In genomic region chr1:130875139-130875538, GRCm38 (mm10) we compare ENCODE assay signal across 9 mouse cellular contexts. TPM values are rescaled to one million over a fixed set of nuclear protein-coding genes. Genes with fewer than 3 reads are reported as not detected.
DNase-seq lines count a peak whose midpoint lies in the region; ATAC-seq lines count a peak whose summit lies in the region.
"Had no signal": no experiment of that assay in that cellular context is flagged by ENCODE, and none has a peak within 500 bp of the region (broad histone marks: within the 10 kb centered on the region; RNA-seq: fewer than 3 reads in every experiment).

No protein-coding gene starts in this region.

- no peak overlapping the region for H3K4me2 ChIP-seq in intestine, embryonic 16.5 days (ENCODE audit: low read depth, low read length)

- 36% methylated on average over 3 of the region's 3 CpGs for WGBS in intestine, embryonic 16.5 days

- 0 out of 2 replicates have a peak, but pooled peaks have one; percentile 31 for ATAC-seq in intestine, embryonic 16.5 days

- 0 out of 2 replicates have a peak, but pooled peaks cover 3% of the 10 kb centered on the region for H3K4me1 ChIP-seq in intestine, embryonic 16.5 days (ENCODE audit: control insufficient read depth, insufficient read depth, low read length)

- DNase-seq in ovary, postnatal 14 days (ENCODE audit: low spot score): peak; percentile 25
- no peak for DNase-seq in ovary, postnatal 10 days (ENCODE audit: low spot score)
- peak; percentile 73 for DNase-seq in adrenal gland, adult 2 months
- DNase-seq in embryo, embryonic 11.5 days (ENCODE audit: low read depth, low spot score): peak; percentile 36
- DNase-seq in left cerebral cortex, postnatal 25 days (ENCODE audit: low spot score in 2 of 2): peak; percentile 53 to 72
- peak; percentile 79 for DNase-seq in retina, embryonic 14.5 days (ENCODE audit: low spot score)
- DNase-seq in gastrocnemius, postnatal 25 days: no peak

- no peaks in the 10 kb centered on the region for H3K9me3 ChIP-seq in intestine, embryonic 16.5 days (ENCODE audit: control insufficient read depth, low read length)

- H3K27me3 ChIP-seq in intestine, embryonic 16.5 days (replicated peaks; ENCODE audit: control insufficient read depth, insufficient read depth, low read length): peaks cover 9% of the 10 kb centered on the region; the same call in 1 of the 2 replicates

- intact Hi-C loops in left cerebral cortex, postnatal 25 days (cut with DNase I): loop anchor here (1.0 to 5.0 kb wide), 3 partner anchors 87 to 392 kb away; no protein-coding TSS in a partner anchor

- H3K27ac ChIP-seq in intestine, embryonic 16.5 days (ENCODE audit: low read length): no peak overlapping the region

- no peak overlapping the region for H3K4me3 ChIP-seq in intestine, embryonic 16.5 days (ENCODE audit: low read length)
- H3K4me3 ChIP-seq: myocyte had no signal

- no peak overlapping the region for H3K9ac ChIP-seq in intestine, embryonic 16.5 days (ENCODE audit: low read depth, low read length)

- H3K36me3 ChIP-seq in intestine, embryonic 16.5 days (ENCODE audit: control insufficient read depth, insufficient read depth, low read length): no peaks in the 10 kb centered on the region

RNA-seq across cellular contexts. Expression of gene Fcmr, which starts 9.7 kb away (rescaled TPM):
- 1 to 10 TPM in 1 of 2 experiments, not detected in 1; 1.0 TPM for total RNA-seq in adrenal gland, adult 2 months (2021)
- 0.41 and 1.4 TPM in 2 replicates for polyA plus RNA-seq in adrenal gland, adult 2 months (2012; rRNA removed)
- polyA plus RNA-seq in intestine, embryonic 16.5 days (2015; fragmentation: Nextera tagmentation; extraction: Ambion mirVana): 3.1 and 4.3 TPM in 2 replicates
- not detected for total RNA-seq in left cerebral cortex, postnatal 25 days (2021)
- total RNA-seq in gastrocnemius, postnatal 25 days (2021): not detected
- polyA plus RNA-seq: myocyte had no signal

RNA-seq across cellular contexts. Expression of gene Il24, which starts 12.1 kb away (rescaled TPM):
- total RNA-seq in adrenal gland, adult 2 months (2021): not detected
- not detected in 2 replicates for polyA plus RNA-seq in adrenal gland, adult 2 months (2012; rRNA removed)
- not detected in 2 replicates for polyA plus RNA-seq in intestine, embryonic 16.5 days (2015; fragmentation: Nextera tagmentation; extraction: Ambion mirVana)
- not detected for total RNA-seq in left cerebral cortex, postnatal 25 days (2021)
- total RNA-seq in gastrocnemius, postnatal 25 days (2021): not detected
- polyA plus RNA-seq: myocyte had no signal

RNA-seq across cellular contexts. Expression of gene Il20, which starts 36.1 kb away (rescaled TPM):
- total RNA-seq in adrenal gland, adult 2 months (2021): not detected
- polyA plus RNA-seq in adrenal gland, adult 2 months (2012; rRNA removed): not detected in 2 replicates
- polyA plus RNA-seq in intestine, embryonic 16.5 days (2015; fragmentation: Nextera tagmentation; extraction: Ambion mirVana): not detected in 2 replicates
- total RNA-seq in left cerebral cortex, postnatal 25 days (2021): not detected
- total RNA-seq in gastrocnemius, postnatal 25 days (2021): not detected
- polyA plus RNA-seq: myocyte had no signal

RNA-seq across cellular contexts. Expression of gene Pigr, which starts 48.7 kb away (rescaled TPM):
- total RNA-seq in adrenal gland, adult 2 months (2021): 1 to 10 TPM in 1 of 2 experiments, under 1 TPM in 1; 0.14 to 3.2 TPM
- polyA plus RNA-seq in adrenal gland, adult 2 months (2012; rRNA removed): 0.07 TPM in 2 replicates
- 3.9 and 4.9 TPM in 2 replicates for polyA plus RNA-seq in intestine, embryonic 16.5 days (2015; fragmentation: Nextera tagmentation; extraction: Ambion mirVana)
- not detected for total RNA-seq in left cerebral cortex, postnatal 25 days (2021)
- total RNA-seq in gastrocnemius, postnatal 25 days (2021): not detected

Comparison
In these comparisons a context has a peak if more than half of its experiments do, and no peak if none do; other contexts are left out.
1. DNase-seq: peak in ovary, postnatal 14 days (single experiment), adrenal gland, adult 2 months (single experiment), embryo, embryonic 11.5 days (single experiment), left cerebral cortex, postnatal 25 days (2 of 2) and retina, embryonic 14.5 days (single experiment); none in ovary, postnatal 10 days (single experiment) and gastrocnemius, postnatal 25 days (single experiment).